Mouse (Mus musculus) monocyte, adult 5-6 weeks (primary cell): ENCODE results near the gene Kif5c. TPM values are rescaled to one million over a fixed set of nuclear protein-coding genes. Genes with fewer than 3 reads are reported as not detected.

Experiments
- ATAC-seq: fragments of 153-309, 156-312 bp; replicated peaks from 2 replicates; pipeline ENCODE4 v1.8.0; 2017; ENCODE audit warnings: mild to moderate bottlenecking; ENCODE audit not compliant: low TSS enrichment, insufficient number of reproducible peaks, severe bottlenecking, poor library complexity, low FRiP score
- total RNA-seq: library from RNA; stranded (forward); fragments of 200-1000, 200-491, 200-594 nt; gene quantifications from 3 replicates; pipeline ENCODE4 v1.2.3, GENCODE M21; 2017

Gene Kif5c
- total RNA-seq, 1 experiment from 2014 or later: not detected

DNA sequence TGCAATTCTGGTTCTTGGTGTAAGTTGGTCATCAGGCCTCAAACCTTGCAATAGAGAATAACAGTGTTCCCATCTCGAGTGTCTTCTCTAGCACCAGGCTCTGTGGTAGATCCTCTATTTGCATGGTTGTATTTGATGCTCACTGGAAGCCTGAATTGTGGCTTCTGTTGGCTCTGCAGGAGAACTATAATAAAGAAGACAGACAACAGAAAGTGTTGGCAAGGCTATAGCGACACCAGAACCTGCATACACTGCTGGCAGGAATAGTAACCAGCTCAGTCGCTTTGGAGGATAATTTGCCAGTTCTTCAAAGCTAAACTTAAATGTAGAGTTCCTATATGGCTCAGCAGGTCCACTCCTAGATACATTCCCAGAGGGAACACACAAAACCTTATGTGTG lies 38.6 kb downstream of the Kif5c start:
- ATAC-seq: no peak

DNA sequence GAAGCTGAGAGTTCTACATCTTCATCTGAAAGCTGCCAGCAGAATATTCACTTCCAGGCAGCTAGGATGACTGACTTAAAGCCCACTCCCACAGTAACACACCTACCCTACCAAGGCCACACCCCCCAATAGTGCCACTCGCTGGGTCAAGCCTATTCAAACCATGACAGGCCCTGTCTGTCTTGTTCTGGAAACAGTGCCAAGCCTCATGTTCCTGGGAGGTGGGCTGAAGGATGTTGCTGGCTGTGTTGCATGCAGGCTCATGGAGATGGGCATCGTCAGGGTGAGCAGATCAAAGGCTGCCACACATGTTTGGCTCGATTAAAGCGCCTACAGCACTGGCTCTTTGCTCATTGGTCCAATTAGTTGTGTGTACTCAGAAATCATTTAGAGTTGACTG lies 39.9 kb downstream of the Kif5c start:
- no peak for ATAC-seq

DNA sequence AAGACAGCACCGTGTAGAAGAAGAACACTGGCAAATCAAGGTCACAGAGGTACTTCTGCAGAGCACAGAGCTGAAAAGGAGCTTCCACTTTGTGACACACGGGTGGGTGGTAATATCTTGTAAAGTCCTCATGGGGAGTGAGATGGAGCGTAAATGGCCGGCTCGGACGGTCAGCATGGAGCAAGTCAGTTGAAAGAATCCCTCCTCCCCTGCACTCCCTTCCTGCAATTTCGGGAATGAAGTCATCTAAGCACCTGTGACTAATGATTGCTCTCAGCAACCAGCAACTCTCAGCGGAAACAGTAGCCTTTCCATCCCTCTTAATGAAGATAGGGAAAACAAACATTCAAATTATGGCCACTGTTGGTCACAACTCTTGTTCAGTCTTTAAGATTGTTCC lies 40.9 kb downstream of the Kif5c start:
- ATAC-seq: no peak

DNA sequence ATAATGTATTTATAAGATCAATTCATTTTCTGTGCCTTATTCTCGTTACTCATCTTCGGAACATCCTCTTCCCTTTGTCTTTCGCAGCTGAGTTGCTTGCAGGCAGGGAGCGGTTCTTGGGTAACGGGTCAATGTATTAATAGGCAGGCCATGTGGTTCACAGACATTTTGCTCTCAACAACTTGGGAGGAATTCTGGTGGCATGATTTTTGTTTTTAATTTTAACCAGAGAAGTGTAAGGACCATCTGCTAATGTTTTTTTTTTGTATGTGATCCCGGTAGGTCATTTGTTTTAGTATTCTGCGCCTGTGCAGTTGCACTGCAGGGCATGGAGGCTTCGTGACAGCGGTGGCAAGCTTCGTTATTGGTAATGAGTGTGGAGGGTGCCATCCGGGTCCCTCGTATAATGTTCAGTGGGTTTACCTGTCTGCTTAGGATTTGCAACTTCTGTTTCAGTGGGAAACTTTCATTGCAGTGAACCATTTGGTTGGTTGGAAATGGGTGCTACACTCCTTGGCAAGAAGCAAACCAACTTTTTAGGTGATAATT lies 41.4 kb downstream of the Kif5c start:
- ATAC-seq: no peak

DNA sequence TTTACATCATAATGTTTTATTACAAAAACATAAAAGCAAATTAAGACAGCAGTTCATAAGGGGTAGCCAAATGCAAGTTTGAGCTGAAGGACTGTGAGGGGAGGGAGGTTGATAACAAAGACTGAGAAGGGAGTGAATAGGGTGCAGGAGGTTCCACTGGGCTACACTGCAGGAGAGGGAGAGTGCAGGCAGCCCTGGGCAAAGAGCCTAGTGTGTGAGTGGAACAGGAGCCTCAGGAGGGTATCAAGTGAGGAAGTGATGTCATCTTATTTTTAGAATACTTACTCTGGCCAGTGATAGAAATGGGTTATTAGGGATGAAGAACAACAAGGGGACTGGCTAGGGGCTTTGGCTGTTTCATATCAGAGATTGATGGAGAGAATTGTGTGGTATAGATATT lies 42.2 kb downstream of the Kif5c start:
- no peak for ATAC-seq

DNA sequence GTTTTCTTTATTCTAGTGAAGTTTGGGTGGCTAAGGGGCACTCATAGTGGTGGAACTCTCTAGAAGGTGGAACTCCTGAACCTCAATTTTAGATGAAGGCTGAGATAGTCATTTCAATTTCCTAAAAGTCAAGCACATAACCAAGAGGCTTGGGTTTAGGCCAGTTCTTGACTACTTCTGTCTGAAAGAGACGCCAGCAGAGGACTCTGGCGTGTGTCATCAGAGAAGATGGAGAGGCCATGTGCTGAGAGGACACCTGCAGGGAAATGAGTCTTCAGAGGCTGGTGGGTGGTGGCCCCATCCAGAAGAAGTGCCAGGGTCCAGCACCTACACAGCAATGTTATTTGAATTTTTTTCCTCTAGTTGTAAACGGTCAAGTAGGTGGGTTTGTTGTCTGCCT lies 42.8 kb downstream of the Kif5c start:
- ATAC-seq: no peak

DNA sequence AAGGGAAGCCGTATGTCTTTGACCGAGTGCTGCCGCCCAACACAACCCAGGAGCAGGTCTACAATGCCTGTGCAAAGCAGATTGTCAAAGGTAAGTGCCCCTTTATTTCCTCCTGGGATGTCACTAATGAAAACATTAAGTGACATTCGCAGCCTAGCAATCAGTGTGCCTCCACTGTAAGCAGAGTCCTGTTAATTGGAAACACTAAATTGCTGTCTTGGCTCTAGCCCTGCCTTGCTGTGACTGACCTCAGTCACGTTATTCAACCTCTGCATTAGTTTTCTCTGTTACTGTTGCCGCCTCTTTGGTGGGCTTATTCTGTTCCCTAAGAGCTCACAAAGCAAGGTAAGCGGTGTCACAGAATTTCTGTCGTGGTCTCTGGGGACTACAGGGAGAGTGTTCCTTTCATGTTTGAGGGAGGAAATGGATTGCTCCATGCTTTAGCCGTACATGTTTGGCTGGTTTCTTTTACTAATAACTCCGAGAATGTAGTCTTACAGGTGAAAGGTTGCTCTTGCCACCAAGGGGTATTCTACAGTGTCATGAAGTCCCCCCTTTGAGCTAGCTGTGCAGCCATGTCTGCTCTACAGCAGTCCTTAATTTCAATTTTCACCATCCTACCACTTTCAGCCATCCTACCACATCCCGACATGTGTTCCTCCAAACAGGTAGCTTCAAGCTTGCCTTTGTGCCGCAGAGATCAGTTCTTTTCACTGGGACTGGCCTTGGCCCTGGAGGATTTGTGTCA lies 52.8 kb downstream of the Kif5c start:
- ATAC-seq: no peak

DNA sequence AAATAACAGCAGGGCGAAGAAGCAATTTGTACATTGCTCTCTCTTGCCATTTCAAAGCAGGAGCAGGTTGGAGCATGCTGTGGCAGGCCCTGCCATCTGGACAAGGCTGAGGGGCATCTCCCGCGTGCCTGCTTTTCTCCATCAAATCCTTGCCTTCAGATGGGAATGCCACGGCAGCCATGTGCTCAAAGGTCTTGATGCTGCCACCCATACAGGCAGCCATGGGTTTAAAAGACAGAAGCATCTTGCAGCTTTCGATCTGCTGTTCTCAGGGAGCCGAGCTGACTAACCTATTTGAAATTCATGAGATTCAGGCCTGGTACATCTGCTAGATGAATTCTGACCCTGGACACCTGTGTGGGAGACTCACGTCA lies 53.4 kb downstream of the Kif5c start:
- ATAC-seq: no peak

DNA sequence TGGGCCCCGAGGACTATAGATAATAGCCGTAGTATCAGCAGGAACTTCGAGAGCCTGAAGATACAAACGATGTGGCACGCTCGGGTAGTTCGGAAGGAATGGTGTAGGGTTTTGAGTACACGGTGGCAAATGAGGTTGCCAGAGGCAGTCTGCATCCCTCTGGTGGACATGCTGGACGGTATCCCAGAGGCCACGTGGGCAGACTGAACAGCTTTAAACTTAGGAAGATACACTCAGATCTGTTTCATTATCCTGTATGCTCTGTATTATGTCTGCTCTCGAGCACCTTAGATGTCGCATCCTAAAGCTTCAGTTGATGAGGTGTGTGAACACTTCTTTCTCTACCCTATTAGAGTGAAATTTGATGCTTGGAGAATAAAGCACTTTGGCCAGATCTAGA lies 56.9 kb downstream of the Kif5c start:
- no peak for ATAC-seq

DNA sequence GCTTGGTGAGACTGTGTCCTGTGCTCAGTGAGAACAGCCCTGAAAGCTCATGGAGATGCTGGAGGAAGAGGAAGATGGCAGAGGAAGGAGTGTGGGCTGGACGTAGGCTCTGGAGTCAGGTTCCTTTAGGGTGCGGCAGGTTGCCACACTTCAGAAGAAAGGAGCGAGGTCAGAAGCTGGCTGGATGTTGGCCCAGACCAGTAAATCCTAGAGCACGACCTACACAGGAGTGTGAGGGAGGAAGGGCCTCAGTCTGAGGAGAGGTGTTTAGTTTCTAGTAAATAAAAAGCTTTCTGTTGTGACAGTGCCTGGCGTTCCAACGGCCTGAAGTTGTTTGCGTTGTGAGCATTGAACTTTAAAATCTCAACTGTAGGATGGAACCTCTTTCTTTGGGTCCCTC lies 59.3 kb downstream of the Kif5c start:
- ATAC-seq: no peak

DNA sequence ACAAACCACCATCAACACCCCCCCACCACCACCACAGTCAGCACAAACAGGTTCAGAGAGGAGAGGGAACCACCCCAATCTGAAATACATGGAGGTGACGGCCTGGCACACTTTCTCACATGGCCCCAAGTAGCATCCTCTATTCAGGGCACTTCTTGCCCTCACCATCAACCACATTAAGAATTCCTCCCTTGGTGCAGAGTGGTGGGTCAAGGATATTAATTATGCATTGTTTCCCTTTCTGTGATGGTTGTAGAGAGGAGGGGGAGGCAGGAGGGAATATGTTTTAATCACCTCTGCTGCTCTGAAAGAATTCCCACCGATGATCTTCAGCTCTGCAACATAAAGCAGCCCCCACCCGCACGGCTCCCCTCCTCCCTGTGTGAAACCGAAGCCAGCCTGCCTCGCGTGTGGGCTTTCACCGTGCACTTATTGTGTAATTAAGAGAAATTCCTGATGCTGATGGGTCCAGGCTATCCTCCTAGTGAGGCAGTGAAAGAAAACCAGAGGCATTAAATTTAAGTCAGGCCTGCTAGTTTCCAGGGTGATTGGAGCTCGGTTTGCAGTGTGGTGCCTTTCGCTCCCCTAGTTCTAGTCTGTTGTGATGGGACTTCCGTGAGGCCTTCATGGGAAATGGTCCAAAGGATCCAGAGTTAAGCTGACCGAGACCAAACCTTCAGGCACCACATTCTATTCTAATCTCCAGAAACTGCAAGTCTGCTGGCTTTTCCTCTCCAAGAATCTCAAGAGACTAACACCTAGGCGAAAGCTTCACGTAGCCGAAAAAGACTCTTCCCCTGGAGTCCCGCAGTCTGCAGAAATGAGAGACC lies 60.3 kb downstream of the Kif5c start:
- ATAC-seq: no peak

DNA sequence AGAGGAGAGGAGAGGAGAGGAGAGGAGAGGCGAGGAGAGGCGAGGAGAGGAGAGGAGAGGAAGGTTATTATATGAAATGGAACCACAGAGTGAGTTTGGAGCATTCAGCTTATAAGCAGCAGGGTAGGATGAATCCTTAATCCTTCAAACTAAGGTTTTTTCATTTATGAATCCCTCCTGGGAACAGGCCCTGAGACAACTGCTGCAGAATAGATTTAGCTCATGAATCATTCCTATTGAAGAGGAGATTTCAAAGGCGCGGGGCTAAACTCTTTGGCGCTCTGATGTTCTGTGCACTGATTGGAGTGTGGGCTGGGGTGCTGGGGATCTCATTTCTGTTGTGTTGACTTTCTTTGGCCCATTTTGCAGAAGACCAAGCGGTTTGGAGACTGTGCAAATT lies 63.7 kb downstream of the Kif5c start:
- ATAC-seq: no peak

DNA sequence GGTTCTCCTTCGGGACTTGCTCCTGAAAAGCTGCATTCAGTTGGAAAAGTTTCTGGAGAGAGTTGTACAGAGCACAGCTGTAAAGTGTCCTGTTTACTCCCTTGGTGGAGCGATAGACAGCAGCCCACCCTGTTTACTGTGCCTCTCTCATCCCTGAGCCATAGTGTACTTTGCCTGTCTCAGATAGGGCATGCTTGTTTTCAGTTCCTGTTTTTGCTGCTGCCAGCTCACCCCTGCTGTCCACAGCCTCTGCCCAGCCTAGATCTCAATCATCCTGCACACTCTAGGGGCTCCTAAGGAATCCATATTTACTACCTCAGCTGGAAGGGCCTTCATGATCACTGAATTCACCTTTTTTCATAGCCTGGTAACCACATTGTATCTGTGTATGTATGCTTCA lies 65.7 kb downstream of the Kif5c start:
- no peak for ATAC-seq

DNA sequence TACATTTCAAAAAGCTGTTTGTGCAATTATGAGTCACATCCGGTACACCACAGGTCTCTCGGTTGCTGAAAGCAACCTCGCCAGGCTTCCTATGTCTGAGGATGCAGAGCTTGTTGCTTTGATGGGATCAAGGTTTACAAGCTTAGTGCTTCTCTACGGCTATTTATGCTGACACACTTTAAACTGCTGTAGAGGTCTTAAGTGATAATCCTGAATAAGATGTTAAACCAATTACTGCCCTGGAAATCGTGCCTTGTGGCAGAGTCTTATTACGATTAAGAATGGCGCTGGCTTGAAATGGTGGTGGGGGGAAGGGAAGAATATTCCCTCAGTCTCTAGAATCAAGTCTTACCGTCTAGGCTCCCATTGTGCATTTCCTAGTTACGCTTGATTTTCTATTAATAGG lies 71.3 kb downstream of the Kif5c start:
- ATAC-seq: no peak

DNA sequence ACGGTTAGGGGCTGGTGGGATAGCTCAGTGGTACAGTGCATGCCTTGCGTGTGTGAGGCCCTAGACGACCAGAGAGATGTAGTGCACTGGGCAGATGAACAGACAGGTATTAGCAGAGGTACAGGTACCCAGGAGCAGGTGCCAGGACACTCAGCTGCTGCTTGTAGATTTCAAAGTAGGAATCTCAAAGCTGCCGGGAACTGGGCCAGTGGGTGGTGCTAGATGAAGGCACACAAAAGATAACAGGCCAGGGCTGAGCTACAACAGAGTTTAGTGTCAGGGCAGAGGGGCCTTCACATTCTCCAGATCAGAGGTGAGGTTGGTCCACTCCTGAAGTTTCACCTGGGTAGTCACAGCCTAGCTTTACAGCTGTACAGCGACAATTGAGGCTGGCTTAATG lies 72.3 kb downstream of the Kif5c start:
- ATAC-seq: no peak

DNA sequence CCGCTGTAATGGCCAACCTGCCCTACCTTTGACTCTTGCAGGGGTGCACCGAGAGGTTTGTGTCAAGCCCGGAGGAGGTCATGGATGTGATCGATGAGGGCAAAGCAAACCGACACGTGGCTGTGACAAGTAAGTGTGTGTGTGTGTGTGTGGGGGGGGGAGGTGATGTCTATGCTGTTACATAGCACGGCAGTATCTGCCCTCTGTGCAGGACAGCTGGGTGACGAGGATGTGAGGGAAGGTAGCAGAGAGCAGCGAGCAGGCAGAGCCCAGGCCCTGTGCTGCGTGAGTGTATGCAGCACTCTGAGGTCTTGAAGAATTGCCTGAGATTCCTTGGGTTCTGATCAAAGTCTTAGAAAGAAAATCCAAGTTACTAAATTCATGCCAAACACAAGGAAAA lies 75.6 kb downstream of the Kif5c start:
- ATAC-seq: no peak

DNA sequence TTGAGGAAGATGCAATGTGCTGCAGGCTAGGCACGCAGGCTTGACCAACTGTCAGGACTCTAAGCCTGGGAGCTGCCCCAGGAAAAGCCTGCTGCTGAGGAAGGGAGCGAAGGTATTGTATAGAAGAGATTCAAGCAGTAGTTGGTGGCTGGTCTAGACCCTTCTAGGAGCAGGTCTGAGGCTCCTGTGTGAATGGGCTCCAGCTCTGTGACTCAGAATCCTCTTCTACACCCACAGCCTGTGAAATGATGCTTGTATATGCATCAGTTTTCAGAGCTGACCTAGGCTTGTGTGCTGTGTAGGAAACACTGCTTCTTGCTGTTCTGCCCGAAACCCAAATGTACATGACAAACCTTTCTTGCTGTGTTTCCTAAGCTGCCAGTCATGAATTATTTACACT lies 76.4 kb downstream of the Kif5c start:
- no peak for ATAC-seq

DNA sequence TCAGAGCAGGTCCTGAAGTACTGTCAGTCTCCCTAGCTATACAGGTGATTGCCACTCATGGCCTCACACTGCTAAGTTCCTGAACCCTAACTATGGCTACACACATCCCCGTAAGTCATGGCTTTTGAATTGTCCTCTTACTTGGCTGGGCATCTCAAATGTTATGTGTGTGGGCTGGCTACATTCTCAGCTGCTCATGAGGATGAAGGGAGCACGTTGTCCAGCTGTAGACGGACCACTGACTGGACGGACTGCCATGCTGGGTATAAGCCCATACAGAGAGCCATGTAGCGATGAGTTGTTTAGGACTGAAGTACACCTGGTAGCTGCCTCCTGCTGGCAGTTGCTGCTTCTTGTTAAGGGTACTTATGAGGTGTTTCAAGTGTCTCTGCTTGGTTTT lies 79.8 kb downstream of the Kif5c start:
- no peak for ATAC-seq

DNA sequence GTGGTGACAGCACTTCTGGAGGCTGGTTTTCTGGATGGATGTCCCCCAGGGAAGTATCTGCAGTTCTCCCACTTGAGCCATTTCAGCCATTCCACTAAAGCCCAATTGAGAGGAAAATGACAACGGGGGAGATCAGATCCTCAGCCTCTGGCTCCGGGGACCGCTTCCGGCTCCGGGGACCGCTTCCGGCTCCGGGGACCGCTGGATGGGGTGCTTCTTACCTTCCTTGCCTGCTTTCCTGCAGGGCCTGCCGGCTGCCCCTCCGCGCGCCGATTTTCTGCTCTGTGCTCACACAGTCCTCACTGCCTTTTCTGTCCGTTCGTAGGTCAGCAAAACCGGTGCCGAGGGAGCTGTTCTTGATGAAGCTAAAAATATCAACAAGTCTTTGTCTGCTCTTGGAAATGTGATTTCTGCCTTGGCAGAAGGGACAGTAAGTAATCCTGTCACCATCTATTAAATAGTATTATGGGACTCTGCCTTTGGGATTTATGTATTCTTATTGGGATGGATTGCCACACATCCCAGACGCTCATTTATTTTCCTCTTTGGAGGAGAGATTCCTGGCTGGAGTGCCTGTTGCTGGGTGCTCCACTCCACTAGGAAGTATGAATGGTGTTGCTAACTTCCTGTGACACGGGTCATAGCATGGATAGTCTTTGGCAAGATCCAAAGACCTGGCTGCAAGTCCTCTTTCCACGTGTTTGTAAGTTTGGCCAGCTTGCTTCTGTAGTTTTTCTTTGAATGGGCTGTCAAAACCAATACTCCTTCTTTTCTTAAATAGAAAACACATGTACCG lies 81.3 kb downstream of the Kif5c start:
- no peak for ATAC-seq
